Mouse (Mus musculus) hindbrain, embryonic 16.5 days (tissue): ENCODE results near the gene Gm17174. TPM values are rescaled to one million over a fixed set of nuclear protein-coding genes. Genes with fewer than 3 reads are reported as not detected.
"Not testable (repeated sequence)": the region's sequence is repeated elsewhere in the genome, so short reads cannot be mapped to it uniquely, and the experiment has no call there.

ENCODE experiments used
- ATAC-seq: fragments of 200-750 bp; cut with Nextera tagmentation; 2 replicates; pipeline ENCODE4 v1.8.0; 2017; ENCODE audit warnings: moderate TSS enrichment, moderate library complexity
- H3K27ac ChIP-seq: fragments of 300-500 bp; sonication (generic); 2 replicates; pipeline ENCODE4 v1.5.1; 2014; ENCODE audit warnings: low read depth, mild to moderate bottlenecking, control low read depth, low read length, moderate library complexity
- H3K27me3 ChIP-seq: fragments of 300-500 bp; sonication (generic); replicated peaks from 2 replicates; pipeline ENCODE4 v1.6.1; 2014; ENCODE audit warnings: low read length; ENCODE audit not compliant: control insufficient read depth, insufficient read depth
- H3K36me3 ChIP-seq: fragments of 300-500 bp; sonication (generic); 2 replicates; pipeline ENCODE4 v1.6.1; 2014; ENCODE audit warnings: mild to moderate bottlenecking, low read length, moderate library complexity, mixed read lengths; ENCODE audit not compliant: control insufficient read depth, insufficient read depth
- H3K4me1 ChIP-seq: fragments of 300-500 bp; sonication (generic); 2 replicates; pipeline ENCODE4 v1.6.1; 2014; ENCODE audit warnings: low read depth, low read length; ENCODE audit not compliant: control insufficient read depth, insufficient read depth
- H3K4me2 ChIP-seq: fragments of 300-500 bp; sonication (generic); 2 replicates; pipeline ENCODE4 v1.6.1; 2014; ENCODE audit warnings: mild to moderate bottlenecking, low read length, control low read depth, moderate library complexity
- H3K4me3 ChIP-seq: fragments of 300-500 bp; sonication (generic); 2 replicates; pipeline ENCODE4 v1.5.1; 2014; ENCODE audit warnings: mild to moderate bottlenecking, low read length, control low read depth, moderate library complexity
- H3K9ac ChIP-seq: fragments of 300-500 bp; sonication (generic); 2 replicates; pipeline ENCODE4 v1.6.1; 2014; ENCODE audit warnings: low read depth, mild to moderate bottlenecking, control low read depth, low read length, moderate library complexity
- H3K9me3 ChIP-seq: fragments of 300-500 bp; sonication (generic); 2 replicates; pipeline ENCODE4 v1.6.1; 2014; ENCODE audit warnings: mild to moderate bottlenecking, low read length, moderate library complexity; ENCODE audit not compliant: control insufficient read depth
- WGBS: fragments of 180-500 bp; shearing (Covaris S2); extraction: QIAGEN DNeasy Blood & Tissue Kit; methylation state at CpG from one replicate; pipeline ENCODE4 v1.1.7; 2014; 5-methylcytosine and 5-hydroxymethylcytosine counted together
- polyA plus RNA-seq: library from polyadenylated mRNA; unstranded; fragments of >200 nt; fragmentation: Nextera tagmentation; extraction: Ambion mirVana; gene quantifications from 2 replicates; pipeline ENCODE4 v1.2.1, GENCODE M21; 2015

The Gm17174 gene
- not detected in 2 replicates for polyA plus RNA-seq

GRCm38 (mm10) chr14:51592039-51592438, at the start of gene Gm17174:
Gm17174 (minus strand) TSS chr14:51592139.
- not testable (repeated sequence) for H3K36me3 ChIP-seq, H3K27me3 ChIP-seq, H3K27ac ChIP-seq, ATAC-seq, H3K4me1 ChIP-seq, H3K9ac ChIP-seq, H3K4me2 ChIP-seq, H3K4me3 ChIP-seq, H3K9me3 ChIP-seq
- 97% methylated on average over 4 of the region's 4 CpGs for WGBS

- not testable (repeated sequence) for H3K9ac ChIP-seq, H3K9me3 ChIP-seq
These were observed 43.6 kb upstream of the Gm17174 start, which contains the start of gene Gm4181 for GRCm38 (mm10) chr14:51635566-51635965. Gm4181 (minus strand) TSS chr14:51635666.

GRCm38 (mm10) chr14:51632426-51632825, 40.5 kb upstream of the Gm17174 start:
- not testable (repeated sequence) for ATAC-seq, H3K4me2 ChIP-seq

More at GRCm38 (mm10) chr14:51635566-51635965, 43.6 kb upstream of the Gm17174 start, which contains the start of gene Gm4181:
- H3K27ac ChIP-seq, H3K4me1 ChIP-seq, ATAC-seq, H3K27me3 ChIP-seq, H3K36me3 ChIP-seq, H3K4me2 ChIP-seq, H3K4me3 ChIP-seq: not testable (repeated sequence)
- no CpG with 5 or more reads among the region's 1 CpGs for WGBS

GRCm38 (mm10) chr14:51611210-51611609, 19.3 kb upstream of the Gm17174 start, which contains the start of gene Gm17078:
Gm17078 (minus strand) TSS chr14:51611310.
- H3K4me3 ChIP-seq: no peak within 1 kb of the TSS
- H3K9me3 ChIP-seq: no peaks in the 10 kb centered on the region
- H3K4me1 ChIP-seq: no peaks in the 10 kb centered on the region
- H3K36me3 ChIP-seq: no peaks in the 10 kb centered on the region
- H3K27me3 ChIP-seq: no peaks in the 10 kb centered on the region
- no peak for ATAC-seq
- H3K4me2 ChIP-seq: no peak within 1 kb of the TSS
- no peak within 1 kb of the TSS for H3K9ac ChIP-seq
- no peak within 1 kb of the TSS for H3K27ac ChIP-seq
- WGBS: 81% methylated on average over 1 of the region's 1 CpGs

More at GRCm38 (mm10) chr14:51632426-51632825, 40.5 kb upstream of the Gm17174 start:
- not testable (repeated sequence) for H3K27me3 ChIP-seq, H3K4me3 ChIP-seq, H3K36me3 ChIP-seq, H3K4me1 ChIP-seq, H3K27ac ChIP-seq, H3K9me3 ChIP-seq, H3K9ac ChIP-seq
- 100% methylated on average over 1 of the region's 1 CpGs for WGBS

- H3K4me2 ChIP-seq, H3K27me3 ChIP-seq, H3K4me3 ChIP-seq, H3K4me1 ChIP-seq, H3K9ac ChIP-seq, ATAC-seq, H3K27ac ChIP-seq, H3K36me3 ChIP-seq, H3K9me3 ChIP-seq: not testable (repeated sequence)
- 97% methylated on average over 2 of the region's 2 CpGs for WGBS
These were observed 18.0 kb downstream of the Gm17174 start, which contains the start of gene Gm17175 for GRCm38 (mm10) chr14:51573963-51574362. Gm17175 (minus strand) TSS chr14:51574063.

- WGBS: 95% methylated on average over 4 of the region's 4 CpGs
- Histone ChIP-seq H3K36me3 (no peaks in the 10 kb centered on the region), H3K9ac (no peak within 1 kb of the TSS), H3K4me1 (no peaks in the 10 kb centered on the region), H3K9me3 (no peaks in the 10 kb centered on the region), H3K4me3 (no peak within 1 kb of the TSS), H3K27me3 (no peaks in the 10 kb centered on the region), H3K4me2 (no peak within 1 kb of the TSS), H3K27ac (no peak within 1 kb of the TSS)
- no peak for ATAC-seq
These were observed 39.4 kb downstream of the Gm17174 start, which contains the start of gene Gm5622 for GRCm38 (mm10) chr14:51552490-51552889. Gm5622 (plus strand) TSS chr14:51552790.

Other genes starting within 250 kb of the Gm17174 start
- not detected in 2 replicates for gene Gm7247, start 230.4 kb downstream of the Gm17174 start, polyA plus RNA-seq
- gene Vmn2r88, start 181.3 kb downstream of the Gm17174 start, polyA plus RNA-seq: not detected in 2 replicates
- gene Vmn2r89, start 140.3 kb downstream of the Gm17174 start, polyA plus RNA-seq: not detected in 2 replicates
- not detected in 2 replicates for gene Gm5622, start 39.3 kb downstream of the Gm17174 start, polyA plus RNA-seq
- gene Gm17175, start 18.1 kb downstream of the Gm17174 start, polyA plus RNA-seq: not detected in 2 replicates
- gene Gm17078, start 19.2 kb upstream of the Gm17174 start, polyA plus RNA-seq: not detected in 2 replicates
- not detected in 2 replicates for gene Gm4181, start 43.5 kb upstream of the Gm17174 start, polyA plus RNA-seq
- gene Gm17079, start 103.3 kb upstream of the Gm17174 start, polyA plus RNA-seq: not detected in 2 replicates
- not detected in 2 replicates for gene Gm5800, start 125.0 kb upstream of the Gm17174 start, polyA plus RNA-seq
- gene Ang4, start 181.5 kb upstream of the Gm17174 start, polyA plus RNA-seq: not detected in 2 replicates
- gene AY358078, start 207.9 kb upstream of the Gm17174 start, polyA plus RNA-seq: not detected in 2 replicates